Mouse (Mus musculus): Measurements from ENCODE around the gene Fut2. TPM values are rescaled to one million over a fixed set of nuclear protein-coding genes. Genes with fewer than 3 reads are reported as not detected.
"Not testable (repeated sequence)": the region's sequence is repeated elsewhere in the genome, so short reads cannot be mapped to it uniquely, and the experiment has no call there.

The Fut2 gene
- total RNA-seq, 2 experiments from 2014 or later, result 0.24 TPM; not detected in 1

GRCm38 (mm10) chr7:45679966-45680621, 13.9 kb upstream of the Fut2 start:
- ATAC-seq (replicated peaks; ENCODE audit: poor library complexity, severe bottlenecking), result no peak

DNA sequence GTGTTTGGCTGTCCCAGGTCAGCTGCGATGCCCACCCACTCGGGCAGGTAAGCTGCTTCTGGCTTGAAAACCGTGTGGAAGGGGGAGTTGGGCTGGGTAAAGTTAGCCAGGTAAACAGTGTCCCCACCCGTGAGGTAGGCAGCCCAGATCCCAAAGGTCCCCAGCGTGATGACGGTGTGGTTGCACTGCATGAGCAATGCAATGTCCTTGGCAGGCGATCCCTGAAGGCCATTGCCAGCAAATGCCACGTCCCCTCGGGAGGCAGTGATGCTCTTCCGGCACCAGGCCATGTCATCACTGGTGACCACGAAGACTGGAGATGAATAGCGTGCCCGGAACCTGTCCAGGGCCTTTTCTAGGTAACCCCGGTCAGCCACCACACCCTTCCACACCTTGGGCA, 12.3 kb upstream of the Fut2 start:
- ATAC-seq (replicated peaks; ENCODE audit: poor library complexity, severe bottlenecking), result no peak

- no peak for ATAC-seq (replicated peaks; ENCODE audit: poor library complexity, severe bottlenecking)
These were observed 11.6 kb upstream of the Fut2 start for GRCm38 (mm10) chr7:45677627-45678295.

DNA sequence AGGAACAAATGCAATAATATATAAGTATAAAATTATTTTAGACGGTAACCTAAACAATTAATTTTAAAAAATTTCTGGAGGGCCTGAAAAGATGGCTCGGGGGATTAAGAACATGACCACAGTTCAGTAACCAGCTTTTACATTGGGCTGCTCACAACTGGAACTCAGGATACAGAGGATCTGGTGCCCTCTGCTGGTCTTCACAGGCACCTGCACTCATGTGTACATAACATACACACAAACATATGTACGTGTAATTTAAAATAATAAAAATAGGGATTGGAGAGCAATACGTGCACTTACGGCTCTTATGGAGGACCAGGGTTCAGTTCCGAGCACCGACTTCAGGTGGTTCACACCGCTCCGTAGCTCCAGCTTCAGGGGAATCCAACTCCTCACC, 2.7 kb upstream of the Fut2 start:
- ATAC-seq (replicated peaks; ENCODE audit: poor library complexity, severe bottlenecking), result no peak; the same call in 1 of the 2 replicates

DNA sequence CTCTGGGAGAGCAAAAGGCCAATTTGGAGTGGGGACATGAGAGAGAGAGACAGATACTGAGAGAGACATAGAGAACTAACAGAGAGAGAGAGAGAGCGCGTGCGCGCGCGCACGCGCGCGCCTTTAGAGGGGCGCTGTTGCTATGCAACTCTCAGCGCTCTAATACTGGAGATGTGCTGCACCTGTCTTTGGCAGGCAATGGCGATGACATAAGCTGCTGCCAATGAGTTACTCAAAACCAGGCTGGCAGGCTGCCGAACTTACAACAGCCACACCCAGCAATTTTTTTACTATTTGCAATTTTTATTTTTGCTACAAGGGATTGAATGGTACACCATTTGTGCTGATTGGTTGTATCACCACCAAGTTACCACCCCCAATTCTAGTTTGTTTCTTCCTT, 1.6 kb upstream of the Fut2 start:
- no peak for ATAC-seq (replicated peaks; ENCODE audit: poor library complexity, severe bottlenecking)

DNA sequence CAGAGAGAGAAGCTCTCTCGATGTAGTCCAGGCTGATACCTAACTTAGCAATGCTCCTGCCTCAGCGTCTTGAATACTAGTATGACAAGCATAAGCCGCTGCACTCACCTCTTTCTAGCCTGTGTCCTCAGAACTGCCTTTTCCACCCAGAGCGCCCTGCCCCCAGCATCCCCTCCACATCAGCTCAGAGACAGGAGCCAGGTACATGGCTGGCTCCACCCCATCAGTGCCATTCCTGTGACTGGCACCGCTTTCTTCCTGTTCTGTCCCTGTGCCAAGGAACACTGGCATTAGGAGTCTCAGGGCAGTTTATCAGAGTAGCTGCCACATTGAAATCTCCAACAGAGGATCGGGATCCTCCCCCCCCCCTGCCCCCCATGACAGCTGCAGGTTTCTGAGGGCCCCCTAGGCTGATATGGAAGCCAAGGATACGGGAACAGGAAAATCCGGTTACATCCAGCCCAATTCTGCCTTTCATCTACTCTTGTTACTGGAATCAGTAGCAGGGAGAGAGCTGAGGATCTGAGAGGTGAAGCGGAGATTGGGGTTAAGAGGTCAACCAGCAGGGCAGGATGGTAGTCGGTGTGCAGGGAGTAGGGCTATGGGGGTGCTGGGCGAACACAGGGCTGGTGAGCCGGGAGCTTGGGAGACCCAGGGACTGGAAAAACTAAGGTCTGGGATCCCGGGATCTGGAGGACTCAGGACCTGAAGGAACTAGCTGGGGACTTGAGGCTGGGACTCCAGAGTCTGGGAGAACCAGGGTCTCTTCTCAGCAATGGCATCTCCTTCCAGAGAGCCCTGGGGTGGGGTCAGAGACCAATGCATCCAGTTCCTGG, 673 bp downstream of the Fut2 start:
- ATAC-seq (replicated peaks; ENCODE audit: poor library complexity, severe bottlenecking), result no peak

GRCm38 (mm10) chr7:45661702-45662101, 4.5 kb downstream of the Fut2 start:
- peak; percentile 51 for ATAC-seq (replicated peaks; ENCODE audit: poor library complexity, severe bottlenecking)

GRCm38 (mm10) chr7:45660746-45661478, 5.3 kb downstream of the Fut2 start:
- ATAC-seq (replicated peaks; ENCODE audit: poor library complexity, severe bottlenecking), result peak; percentile 97

- ATAC-seq (replicated peaks; ENCODE audit: poor library complexity, severe bottlenecking), result no peak; the same call in 1 of the 2 replicates
These were observed 11.7 kb downstream of the Fut2 start for GRCm38 (mm10) chr7:45654424-45655047.

DNA sequence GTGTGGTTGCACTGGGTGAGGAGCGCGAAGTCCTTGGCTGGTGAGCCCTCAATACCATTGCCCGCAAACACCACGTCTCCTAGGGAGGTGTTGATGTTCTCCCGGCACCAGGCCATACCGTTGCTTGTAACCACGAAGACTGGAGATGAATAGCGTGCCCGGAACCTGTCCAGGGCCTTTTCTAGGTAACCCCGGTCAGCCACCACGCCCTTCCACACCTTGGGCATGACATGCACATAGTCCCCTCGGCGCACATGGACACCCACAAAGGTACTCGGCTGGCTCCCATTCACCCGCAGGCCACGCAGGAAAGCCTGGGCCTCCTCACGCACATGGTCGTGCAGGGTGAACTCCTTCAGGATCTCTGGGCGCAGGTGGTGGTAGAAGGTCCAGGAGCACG, 15.7 kb downstream of the Fut2 start:
- ATAC-seq (replicated peaks; ENCODE audit: poor library complexity, severe bottlenecking), result not testable (repeated sequence)

DNA sequence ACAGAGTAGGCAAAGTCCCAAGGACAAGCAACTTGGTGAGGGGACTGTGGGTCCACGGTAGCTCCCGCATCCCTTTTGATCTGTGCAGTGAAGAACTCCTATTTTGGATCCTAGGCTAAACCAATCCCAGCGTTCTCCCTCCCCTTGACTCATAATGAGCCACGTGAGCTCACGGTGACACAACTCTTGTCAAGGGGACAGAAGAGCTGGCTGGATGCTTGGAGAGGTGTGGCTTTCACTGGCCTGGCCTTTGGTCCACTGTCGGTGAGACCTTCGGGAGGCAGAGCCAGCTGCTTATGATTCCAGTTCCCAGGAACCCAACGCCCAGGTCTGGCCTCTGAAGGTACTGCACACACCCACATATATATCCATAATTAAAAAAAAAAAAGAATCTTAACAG, 16.8 kb downstream of the Fut2 start:
- ATAC-seq (replicated peaks; ENCODE audit: poor library complexity, severe bottlenecking), result no peak

- ATAC-seq (replicated peaks; ENCODE audit: poor library complexity, severe bottlenecking), result no peak
These were observed 19.5 kb downstream of the Fut2 start for GRCm38 (mm10) chr7:45646671-45647070.

DNA sequence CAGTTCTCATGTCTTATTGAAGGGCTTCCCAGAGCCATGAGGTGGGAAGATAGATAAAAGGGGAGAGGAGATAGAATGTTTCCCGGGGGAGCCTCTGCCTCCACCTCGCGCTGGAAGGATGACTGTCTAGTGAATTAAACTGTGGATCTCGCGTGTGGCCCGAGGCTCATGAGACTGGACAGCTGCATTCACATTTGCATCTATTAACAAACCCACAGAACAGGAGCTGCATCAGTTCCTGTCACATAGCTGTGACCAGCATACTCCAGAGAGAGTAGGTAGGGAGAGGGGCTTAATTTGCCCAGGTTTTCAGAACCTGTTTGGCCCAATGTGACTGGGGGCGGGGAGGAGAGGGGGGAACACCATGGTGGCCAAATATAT, 20.6 kb downstream of the Fut2 start:
- no peak for ATAC-seq (replicated peaks; ENCODE audit: poor library complexity, severe bottlenecking)

DNA sequence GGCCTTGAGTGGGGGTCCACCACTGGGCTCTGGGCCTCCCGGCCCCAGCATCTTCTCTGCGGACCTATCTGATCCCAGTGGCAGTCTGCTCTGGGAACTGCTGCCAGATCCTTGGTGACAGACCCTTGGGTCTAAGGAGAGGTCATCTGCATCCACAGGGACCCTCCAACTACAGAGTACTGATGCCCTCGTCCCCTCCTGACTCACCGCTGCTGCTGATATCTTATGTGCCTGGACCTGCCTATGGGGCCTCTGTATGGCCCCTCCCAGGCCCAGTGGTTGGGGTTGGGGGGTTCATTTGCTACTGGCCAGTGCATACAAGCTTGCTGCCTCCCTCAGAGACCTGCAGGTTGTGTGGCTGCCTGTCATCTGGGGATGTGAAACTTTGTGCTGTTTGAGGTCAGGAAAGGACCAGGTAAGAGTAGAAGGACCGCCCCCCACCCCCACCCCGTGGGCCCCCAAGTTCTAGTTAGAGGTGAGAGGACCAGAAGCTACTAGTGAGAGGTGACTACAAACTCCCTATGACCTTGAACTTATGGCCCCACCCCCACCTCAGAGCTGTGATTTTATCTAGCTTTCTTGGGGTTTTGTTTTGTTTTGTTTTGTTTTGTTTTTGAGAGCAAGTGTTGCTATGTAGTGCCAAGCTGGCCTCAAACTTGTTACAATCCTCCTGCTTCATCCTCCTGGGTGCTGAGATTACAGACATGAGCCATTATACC, 21.2 kb downstream of the Fut2 start:
- ATAC-seq (replicated peaks; ENCODE audit: poor library complexity, severe bottlenecking), result no peak

DNA sequence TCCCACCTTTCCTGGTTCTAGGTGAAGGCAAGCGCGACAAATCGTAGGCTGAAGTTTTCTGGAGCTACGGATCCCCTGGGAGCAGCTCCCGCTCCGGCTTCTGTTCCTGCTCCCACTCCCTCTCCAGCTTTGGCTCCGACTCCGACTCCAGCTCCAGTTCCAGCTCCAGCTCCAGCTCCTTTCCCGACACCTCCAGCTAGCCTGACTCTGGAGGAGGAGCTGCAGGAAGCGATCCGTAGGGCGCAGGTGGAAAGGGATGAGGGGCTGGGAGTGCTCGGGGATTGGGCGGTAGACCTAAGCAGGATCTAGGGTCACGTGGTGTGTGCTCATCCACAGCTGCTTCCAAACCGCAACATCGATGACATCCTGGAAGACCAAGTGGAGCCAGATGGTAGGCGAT, 22.0 kb downstream of the Fut2 start:
- ATAC-seq (replicated peaks; ENCODE audit: poor library complexity, severe bottlenecking), result no peak

- peak; percentile 88 for ATAC-seq (replicated peaks; ENCODE audit: poor library complexity, severe bottlenecking)
These were observed 22.6 kb downstream of the Fut2 start for GRCm38 (mm10) chr7:45643441-45644178.

DNA sequence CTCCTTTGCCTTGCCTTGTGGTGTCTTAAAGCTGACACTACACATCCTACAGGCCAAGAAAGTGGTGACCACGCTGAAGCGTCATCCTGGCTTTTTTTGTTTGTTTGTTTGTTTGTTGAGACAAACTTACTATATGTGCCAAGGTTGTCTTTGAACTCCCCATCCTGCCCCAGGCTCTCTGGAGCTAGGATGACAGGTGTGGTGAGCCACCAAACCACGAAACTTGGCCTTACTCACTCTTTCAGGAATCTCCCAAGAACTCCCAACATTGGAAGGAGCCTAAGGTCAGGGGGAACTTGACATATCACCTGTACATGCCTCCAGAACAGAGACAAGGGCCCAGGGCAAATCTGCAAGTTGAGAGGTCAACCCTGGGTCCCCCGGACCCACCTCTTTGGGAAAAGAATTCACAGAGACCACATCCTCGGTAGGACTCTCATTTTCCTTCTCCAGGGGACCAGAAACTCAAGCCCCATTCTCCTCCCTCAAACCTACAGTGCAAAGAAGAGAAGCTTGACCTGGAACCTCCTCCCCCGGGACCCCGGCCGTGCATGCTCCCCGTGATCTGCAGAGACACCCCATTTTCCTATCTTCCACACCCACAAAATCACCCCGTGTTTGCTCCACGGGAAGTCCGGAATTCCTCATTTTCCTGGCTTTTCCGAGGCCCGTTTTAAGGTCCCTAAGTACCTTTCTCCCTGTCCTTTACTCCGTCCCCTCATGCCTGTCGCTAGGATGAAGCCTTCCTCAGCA, 23.5 kb downstream of the Fut2 start:
- no peak for ATAC-seq (replicated peaks; ENCODE audit: poor library complexity, severe bottlenecking)

DNA sequence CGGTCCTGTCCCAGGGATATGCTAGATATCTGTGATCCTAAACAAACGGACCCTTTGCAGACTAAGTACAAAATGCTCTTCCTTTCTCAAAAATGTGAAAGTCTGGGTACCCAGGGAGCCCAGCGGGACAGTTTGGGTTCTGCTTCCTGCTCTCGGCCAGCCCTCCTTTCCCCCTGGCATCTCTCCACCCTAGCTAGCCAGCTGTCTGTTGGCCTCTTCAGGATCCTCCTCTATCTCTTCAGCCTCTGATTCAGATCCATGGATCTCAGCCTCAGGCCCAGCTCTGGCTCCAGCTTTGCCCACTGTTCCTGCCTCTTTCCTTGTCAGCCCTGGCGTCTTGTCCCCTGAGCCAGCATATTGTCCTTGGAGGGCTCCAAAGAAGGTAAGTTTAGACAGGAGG, 24.1 kb downstream of the Fut2 start:
- no peak for ATAC-seq (replicated peaks; ENCODE audit: poor library complexity, severe bottlenecking)

Measured in granulocyte monocyte progenitor cell, adult 5-6 weeks (primary cell).